Mouse (Mus musculus): ENCODE measurements around the gene Flnb.

GRCm38 (mm10) chr14:7986913-7987312 is 169.2 kb downstream of the Flnb start:
- TF ChIP-seq CTCF (IDR thresholded peaks at IDR 0.05; ENCODE audit: low read depth, low read length): no peak
- no peak for TF ChIP-seq POLR2A (IDR thresholded peaks at IDR 0.05; ENCODE audit: borderline replicate concordance, low read depth, low read length)

Data from bone marrow macrophage, adult 2 months (primary cell).